Mouse (Mus musculus): ENCODE results near the gene Aff3. TPM values are rescaled to one million over a fixed set of nuclear protein-coding genes. Genes with fewer than 3 reads are reported as not detected.

The Aff3 gene
- polyA plus RNA-seq, 2 experiments, result 0.18 to 0.22 TPM

DNA sequence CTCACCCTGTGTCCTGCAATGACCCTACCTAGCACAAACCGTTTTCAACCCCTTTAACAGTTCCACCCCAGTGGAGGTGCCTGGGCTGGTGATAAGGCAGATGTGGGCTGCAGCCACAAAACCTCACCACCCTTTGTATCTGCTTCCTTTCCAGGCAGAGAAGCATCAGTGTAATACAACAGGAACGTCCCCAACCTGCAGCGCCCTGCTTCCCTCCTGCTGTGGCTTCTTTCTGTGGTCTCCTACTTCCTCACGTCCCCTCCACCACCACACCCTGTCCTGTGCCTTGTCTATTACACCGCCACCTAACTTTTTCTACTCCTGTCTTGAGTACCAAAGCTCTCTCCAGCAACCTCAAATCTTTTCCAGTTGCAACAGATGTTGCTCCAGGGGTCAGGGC is 29.4 kb upstream of the Aff3 start:
- Histone ChIP-seq H3K36me3 (replicated peaks; ENCODE audit: control insufficient read depth, insufficient read depth, low read depth) (no peaks in the 10 kb centered on the region), H3K27ac (no peak overlapping the region), H3K9me3 (ENCODE audit: control insufficient read depth, low read length) (no peaks in the 10 kb centered on the region), H3K27me3 (ENCODE audit: control insufficient read depth, insufficient read depth, low read length) (no peaks in the 10 kb centered on the region), H3K4me2 (ENCODE audit: low read depth) (no peak overlapping the region), H3K4me1 (replicated peaks; ENCODE audit: control insufficient read depth in 2 of 2, insufficient read depth in 2 of 2, low read length in 1 of 2) (peaks cover 0 to 3% of the 10 kb centered on the region in 2 experiments; a peak in 1 of 4 replicates), H3K4me3 (ENCODE audit: insufficient read depth in 1 of 2, low read depth in 2 of 2, low read length in 2 of 2) (no peak overlapping the region), H3K9ac (replicated peaks) (no peak overlapping the region)
- ATAC-seq (ENCODE audit: insufficient read depth), result no peak
- 7% methylated on average over 5 of the region's 5 CpGs for WGBS (ENCODE audit: insufficient replicate concordance)
- DNase-seq (ENCODE audit: low read depth in 3 of 3, low spot score in 3 of 3), result peak; percentile 0 to 3 (median 1)
- TF ChIP-seq EP300 (IDR thresholded peaks at IDR 0.05; ENCODE audit: low read depth), result peak; percentile 46
- no peak for TF ChIP-seq CTCF (IDR thresholded peaks at IDR 0.05; ENCODE audit: low read depth)

DNA sequence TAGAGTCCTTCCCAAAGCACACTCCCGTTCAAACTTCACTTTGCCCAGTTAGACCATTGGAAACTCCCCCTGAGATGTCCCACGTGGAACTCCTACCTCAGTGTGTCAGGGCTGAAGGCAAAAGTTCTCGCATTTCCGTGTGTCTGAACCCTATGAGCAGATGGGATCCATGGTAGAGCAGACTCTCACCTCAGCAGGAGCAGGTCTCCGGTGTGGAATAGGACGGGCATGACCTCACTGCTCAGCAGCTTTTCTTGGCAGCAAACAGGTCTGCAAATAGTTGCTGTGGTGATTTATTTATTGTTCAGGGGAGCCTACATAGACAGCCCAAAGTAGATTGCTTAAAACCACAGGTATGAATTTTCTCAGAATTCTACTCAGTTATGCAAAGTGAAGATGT is 25.7 kb upstream of the Aff3 start:
- no peak overlapping the region for H3K9ac ChIP-seq (replicated peaks)
- DNase-seq (ENCODE audit: low read depth in 3 of 3, low spot score in 3 of 3), result no peak
- no peak overlapping the region for H3K27ac ChIP-seq
- 60% methylated on average over 6 of the region's 6 CpGs for WGBS (ENCODE audit: insufficient replicate concordance)
- no peaks in the 10 kb centered on the region for H3K27me3 ChIP-seq (ENCODE audit: control insufficient read depth, insufficient read depth, low read length)
- no peak overlapping the region for H3K4me3 ChIP-seq (ENCODE audit: insufficient read depth in 1 of 2, low read depth in 2 of 2, low read length in 2 of 2)
- H3K9me3 ChIP-seq (ENCODE audit: control insufficient read depth, low read length), result no peaks in the 10 kb centered on the region
- TF ChIP-seq EP300 (IDR thresholded peaks at IDR 0.05; ENCODE audit: low read depth), result no peak
- no peak for TF ChIP-seq CTCF (IDR thresholded peaks at IDR 0.05; ENCODE audit: low read depth)
- ATAC-seq (ENCODE audit: insufficient read depth), result no peak
- no peaks in the 10 kb centered on the region; a peak in 1 of 4 replicates for H3K4me1 ChIP-seq (replicated peaks; ENCODE audit: control insufficient read depth in 2 of 2, insufficient read depth in 2 of 2, low read length in 1 of 2)
- no peaks in the 10 kb centered on the region for H3K36me3 ChIP-seq (replicated peaks; ENCODE audit: control insufficient read depth, insufficient read depth, low read depth)
- H3K4me2 ChIP-seq (ENCODE audit: low read depth), result no peak overlapping the region

DNA sequence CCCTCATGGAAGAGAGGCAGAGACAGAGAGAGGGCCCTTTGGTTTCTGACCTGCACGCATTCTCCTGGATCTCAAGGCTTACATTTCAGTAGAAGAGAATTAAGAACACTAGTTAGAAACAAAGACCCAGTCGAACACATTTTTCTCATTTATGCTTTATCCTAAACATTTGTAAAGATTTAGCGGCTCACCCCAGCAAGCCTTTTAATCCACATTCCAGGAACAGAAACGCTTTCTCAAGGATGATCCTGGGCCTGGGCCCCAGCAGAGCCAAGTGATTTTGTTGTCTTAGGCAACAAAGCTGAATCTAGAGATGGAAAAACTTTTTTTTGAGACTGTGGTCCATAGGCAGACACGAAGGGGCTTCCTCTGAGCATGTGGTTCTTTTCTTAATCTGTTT is 23.5 kb upstream of the Aff3 start:
- Histone ChIP-seq H3K36me3 (replicated peaks; ENCODE audit: control insufficient read depth, insufficient read depth, low read depth) (no peaks in the 10 kb centered on the region), H3K4me3 (ENCODE audit: insufficient read depth in 1 of 2, low read depth in 2 of 2, low read length in 2 of 2) (no peak overlapping the region), H3K27ac (no peak overlapping the region), H3K4me1 (replicated peaks; ENCODE audit: control insufficient read depth in 2 of 2, insufficient read depth in 2 of 2, low read length in 1 of 2) (no peaks in the 10 kb centered on the region), H3K4me2 (ENCODE audit: low read depth) (no peak overlapping the region), H3K9me3 (ENCODE audit: control insufficient read depth, low read length) (no peaks in the 10 kb centered on the region), H3K27me3 (ENCODE audit: control insufficient read depth, insufficient read depth, low read length) (no peaks in the 10 kb centered on the region), H3K9ac (replicated peaks) (no peak overlapping the region)
- TF ChIP-seq CTCF (IDR thresholded peaks at IDR 0.05; ENCODE audit: low read depth) (no peak), EP300 (IDR thresholded peaks at IDR 0.05; ENCODE audit: low read depth) (no peak)
- ATAC-seq (ENCODE audit: insufficient read depth), result no peak
- DNase-seq (ENCODE audit: low read depth in 3 of 3, low spot score in 3 of 3), result no peak
- WGBS (ENCODE audit: insufficient replicate concordance), result 59% methylated on average over 5 of the region's 5 CpGs

DNA sequence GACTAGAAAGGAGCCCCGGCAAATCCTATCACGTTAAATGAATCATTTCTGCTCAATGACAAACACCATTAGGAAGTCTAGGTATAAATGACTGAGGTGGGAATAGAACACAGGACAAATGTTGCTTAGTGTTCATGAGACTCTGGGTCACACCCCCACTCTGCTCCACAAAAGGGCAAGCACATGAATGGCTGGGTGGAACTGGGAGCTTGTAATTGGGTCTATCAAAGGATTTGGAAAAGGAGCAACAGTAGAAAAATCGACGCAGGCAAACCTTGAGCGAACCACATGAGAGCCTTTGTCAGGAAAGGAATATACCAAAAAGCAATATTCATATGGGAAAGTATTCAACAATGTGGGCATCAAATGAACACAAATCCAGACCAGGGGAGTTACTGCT is 21.0 kb upstream of the Aff3 start:
- 68% methylated on average over 5 of the region's 5 CpGs for WGBS (ENCODE audit: insufficient replicate concordance)
- H3K4me2 ChIP-seq (ENCODE audit: low read depth), result no peak overlapping the region
- no peaks in the 10 kb centered on the region for H3K36me3 ChIP-seq (replicated peaks; ENCODE audit: control insufficient read depth, insufficient read depth, low read depth)
- no peak for TF ChIP-seq EP300 (IDR thresholded peaks at IDR 0.05; ENCODE audit: low read depth)
- TF ChIP-seq CTCF (IDR thresholded peaks at IDR 0.05; ENCODE audit: low read depth), result no peak
- H3K27me3 ChIP-seq (ENCODE audit: control insufficient read depth, insufficient read depth, low read length), result no peaks in the 10 kb centered on the region
- H3K9me3 ChIP-seq (ENCODE audit: control insufficient read depth, low read length), result no peaks in the 10 kb centered on the region
- H3K27ac ChIP-seq, result no peak overlapping the region
- ATAC-seq (ENCODE audit: insufficient read depth) (no peak), DNase-seq (ENCODE audit: low read depth in 3 of 3, low spot score in 3 of 3) (no peak)
- H3K4me1 ChIP-seq (replicated peaks; ENCODE audit: control insufficient read depth in 2 of 2, insufficient read depth in 2 of 2, low read length in 1 of 2), result no peaks in the 10 kb centered on the region
- H3K9ac ChIP-seq (replicated peaks), result no peak overlapping the region
- no peak overlapping the region for H3K4me3 ChIP-seq (ENCODE audit: insufficient read depth in 1 of 2, low read depth in 2 of 2, low read length in 2 of 2)

DNA sequence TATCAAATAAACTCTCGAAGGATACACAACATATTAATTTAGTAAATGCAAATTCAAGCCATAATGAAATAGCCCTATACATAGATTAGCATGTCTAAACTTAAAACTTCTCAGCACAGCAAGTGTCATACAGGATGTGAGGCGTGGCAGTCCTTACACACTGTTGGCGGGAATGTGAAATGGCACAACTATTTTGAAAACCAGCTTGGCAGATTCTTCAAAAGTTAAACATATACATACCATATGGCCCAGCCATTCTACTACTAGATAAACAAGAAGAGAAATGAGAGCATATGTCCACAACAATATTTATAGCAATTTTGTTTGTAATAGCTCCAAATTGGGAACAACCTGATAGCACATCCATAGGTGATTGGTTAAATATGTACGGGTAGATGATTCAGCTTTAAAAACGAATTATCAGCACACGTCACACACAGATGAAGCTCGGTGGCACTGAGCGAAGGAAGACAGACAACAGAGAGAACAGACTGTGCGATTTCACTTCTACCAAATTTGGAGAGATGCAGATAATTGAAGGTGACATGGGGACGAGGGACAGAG is 18.5 kb upstream of the Aff3 start:
- WGBS (ENCODE audit: insufficient replicate concordance), result 42% methylated on average over 10 of the region's 10 CpGs
- TF ChIP-seq CTCF (IDR thresholded peaks at IDR 0.05; ENCODE audit: low read depth) (no peak), EP300 (IDR thresholded peaks at IDR 0.05; ENCODE audit: low read depth) (no peak)
- no peak for DNase-seq (ENCODE audit: low read depth in 3 of 3, low spot score in 3 of 3)
- Histone ChIP-seq H3K27ac (no peak overlapping the region), H3K9me3 (ENCODE audit: control insufficient read depth, low read length) (no peaks in the 10 kb centered on the region), H3K9ac (replicated peaks) (no peak overlapping the region), H3K36me3 (replicated peaks; ENCODE audit: control insufficient read depth, insufficient read depth, low read depth) (no peaks in the 10 kb centered on the region), H3K4me3 (ENCODE audit: insufficient read depth in 1 of 2, low read depth in 2 of 2, low read length in 2 of 2) (no peak overlapping the region), H3K27me3 (ENCODE audit: control insufficient read depth, insufficient read depth, low read length) (no peaks in the 10 kb centered on the region), H3K4me2 (ENCODE audit: low read depth) (no peak overlapping the region), H3K4me1 (replicated peaks; ENCODE audit: control insufficient read depth in 2 of 2, insufficient read depth in 2 of 2, low read length in 1 of 2) (no peaks in the 10 kb centered on the region)
- no peak for ATAC-seq (ENCODE audit: insufficient read depth)
